Mouse (Mus musculus): Measurements from ENCODE around the gene Vill.
A peak's percentile ranks its signal among the peaks of the same experiment; 100 is the strongest.

- peak; percentile 66 for TF ChIP-seq CTCF (IDR thresholded peaks at IDR 0.05; ENCODE audit: borderline replicate concordance, insufficient read depth, low read length)
- no peak for TF ChIP-seq POLR2A (IDR thresholded peaks at IDR 0.05; ENCODE audit: low read depth, low read length)
Observed at GRCm38 (mm10) chr9:119029568-119029967, 23.0 kb upstream of the Vill start.
